Comparison of ENCODE assay signal across 20 mouse cellular contexts in the genomic region with DNA sequence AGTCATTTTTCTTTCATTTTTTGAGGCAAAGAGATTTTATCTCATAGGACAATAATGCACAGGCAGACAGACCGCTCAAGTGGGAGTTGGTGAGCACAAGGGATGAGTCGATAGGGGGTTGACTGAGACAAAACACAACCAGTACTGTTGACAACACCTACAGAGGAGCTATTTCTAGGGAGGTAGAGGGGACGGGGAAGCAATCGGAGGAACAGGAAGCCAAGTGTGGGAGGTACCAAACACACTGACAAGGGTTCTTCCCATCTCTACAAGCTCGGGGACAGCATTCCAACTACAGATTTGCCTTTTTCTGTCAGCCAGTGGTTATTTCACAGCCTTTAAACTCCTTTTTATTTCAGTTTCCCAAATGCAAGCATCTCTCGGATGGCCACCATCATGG.
A peak's percentile ranks its signal among the peaks of the same experiment; 100 is the strongest.
DNase-seq lines count a peak whose midpoint lies in the region; ATAC-seq lines count a peak whose summit lies in the region.
"Had no signal": no experiment of that assay in that cellular context is flagged by ENCODE, and none has a peak within 500 bp of the region (broad histone marks: within the 10 kb centered on the region; RNA-seq: fewer than 3 reads in every experiment).

No protein-coding gene starts in this region.

- no peak for DNase-seq in frontal cortex, postnatal 25 days (ENCODE audit: low spot score in 2 of 2)
- DNase-seq in left cerebral cortex, adult 18-20 months (ENCODE audit: low spot score in 2 of 2) = peak; percentile 60 to 64
- no peak for DNase-seq in left cerebral cortex, postnatal 10 days (ENCODE audit: extremely low spot score in 1 of 2, low spot score in 2 of 2)
- DNase-seq in layer of hippocampus, postnatal 36 days = peak; percentile 39 to 43
- DNase-seq in right cerebral cortex, postnatal 36 days (ENCODE audit: low spot score in 2 of 2) = peak; percentile 38 to 82
- DNase-seq in heart, postnatal 10 days = no peak
- no peak for DNase-seq in heart, adult 11 months
- DNase-seq: adrenal gland, postnatal 10 days; cerebellum, adult 8-10 months; cerebellum, postnatal 36 days; embryo, embryonic 11 days; kidney, adult 8-10 months; kidney, postnatal 10 days; lung, adult 18-20 months; lung, postnatal 10 days had no signal

- peak; percentile 96 for ATAC-seq in frontal cortex, adult (ENCODE audit: low TSS enrichment)
- ATAC-seq: hindbrain, embryonic 16.5 days; intestine, embryonic 15.5 days; liver, embryonic 12.5 days; midbrain, embryonic 16.5 days had no signal

- intact Hi-C loops in left cerebral cortex, postnatal 10 days (cut with DNase I) = no loop called here
- intact Hi-C loops in heart, postnatal 10 days (cut with DNase I) = no loop called here

Comparison
In these comparisons a context has a peak if more than half of its experiments do, and no peak if none do; other contexts are left out.
1. DNase-seq: peak in left cerebral cortex, adult 18-20 months (2 of 2), layer of hippocampus, postnatal 36 days (2 of 2) and right cerebral cortex, postnatal 36 days (2 of 2); none in frontal cortex, postnatal 25 days (0 of 2), left cerebral cortex, postnatal 10 days (0 of 2), heart, postnatal 10 days (0 of 2) and heart, adult 11 months (single experiment).